Mouse (Mus musculus) left cerebral cortex, adult 11 months (tissue): ENCODE data around the gene Abcf2.
A peak's percentile ranks its signal among the peaks of the same experiment; 100 is the strongest.

Source experiments
- DNase-seq: peaks from one replicate; pipeline ENCODE4 v3.0.0; 2022; ENCODE audit warnings: low spot score

Abcf2 gene

GRCm38 (mm10) chr5:24577183-24577929, at the start of gene Abcf2:
TSS of gene Abcf2 (minus strand) at chr5:24577467.
- peak; percentile 100 for DNase-seq

GRCm38 (mm10) chr5:24624822-24625120, 47.5 kb upstream of the Abcf2 start:
- no peak for DNase-seq

- DNase-seq, result no peak
Observed at GRCm38 (mm10) chr5:24623986-24624821, 46.9 kb upstream of the Abcf2 start, which contains the start of gene Smarcd3. TSS of gene Smarcd3 (minus strand) at chr5:24624411.

GRCm38 (mm10) chr5:24623041-24623985, 46.0 kb upstream of the Abcf2 start:
- no peak for DNase-seq

- no peak for DNase-seq
Observed at GRCm38 (mm10) chr5:24622386-24623040, 45.2 kb upstream of the Abcf2 start.

- no peak for DNase-seq
Observed at GRCm38 (mm10) chr5:24620626-24621025, 43.4 kb upstream of the Abcf2 start.

- DNase-seq, result no peak
Observed at GRCm38 (mm10) chr5:24620116-24620515, 42.8 kb upstream of the Abcf2 start.

- DNase-seq, result no peak
Observed at GRCm38 (mm10) chr5:24618921-24619320, 41.7 kb upstream of the Abcf2 start.

- DNase-seq, result no peak
Observed at GRCm38 (mm10) chr5:24615097-24615496, 37.8 kb upstream of the Abcf2 start.

GRCm38 (mm10) chr5:24612302-24612649, 35.0 kb upstream of the Abcf2 start:
- no peak for DNase-seq

GRCm38 (mm10) chr5:24611366-24612301, 34.4 kb upstream of the Abcf2 start:
- DNase-seq, result no peak

- DNase-seq, result no peak
Observed at GRCm38 (mm10) chr5:24609388-24609787, 32.1 kb upstream of the Abcf2 start.

GRCm38 (mm10) chr5:24605980-24606665, 28.9 kb upstream of the Abcf2 start:
- DNase-seq, result no peak

GRCm38 (mm10) chr5:24605321-24605979, 28.2 kb upstream of the Abcf2 start:
- no peak for DNase-seq

- no peak for DNase-seq
Observed at GRCm38 (mm10) chr5:24604656-24605100, 27.4 kb upstream of the Abcf2 start.

GRCm38 (mm10) chr5:24604080-24604655, 26.9 kb upstream of the Abcf2 start:
- no peak for DNase-seq

GRCm38 (mm10) chr5:24603431-24604010, 26.3 kb upstream of the Abcf2 start:
- no peak for DNase-seq

- DNase-seq, result no peak
Observed at GRCm38 (mm10) chr5:24602751-24603343, 25.6 kb upstream of the Abcf2 start.
